Mouse (Mus musculus): ENCODE results near the gene Adamtsl4. TPM values are rescaled to one million over a fixed set of nuclear protein-coding genes. Genes with fewer than 3 reads are reported as not detected.
A peak's percentile ranks its signal among the peaks of the same experiment; 100 is the strongest.

Adamtsl4 gene
- total RNA-seq, 2 experiments from 2014 or later = 13.3 to 13.4 TPM

- no peak for DNase-seq
These were observed 52.1 kb downstream of the Adamtsl4 start for GRCm38 (mm10) chr3:95635636-95636035.

DNA sequence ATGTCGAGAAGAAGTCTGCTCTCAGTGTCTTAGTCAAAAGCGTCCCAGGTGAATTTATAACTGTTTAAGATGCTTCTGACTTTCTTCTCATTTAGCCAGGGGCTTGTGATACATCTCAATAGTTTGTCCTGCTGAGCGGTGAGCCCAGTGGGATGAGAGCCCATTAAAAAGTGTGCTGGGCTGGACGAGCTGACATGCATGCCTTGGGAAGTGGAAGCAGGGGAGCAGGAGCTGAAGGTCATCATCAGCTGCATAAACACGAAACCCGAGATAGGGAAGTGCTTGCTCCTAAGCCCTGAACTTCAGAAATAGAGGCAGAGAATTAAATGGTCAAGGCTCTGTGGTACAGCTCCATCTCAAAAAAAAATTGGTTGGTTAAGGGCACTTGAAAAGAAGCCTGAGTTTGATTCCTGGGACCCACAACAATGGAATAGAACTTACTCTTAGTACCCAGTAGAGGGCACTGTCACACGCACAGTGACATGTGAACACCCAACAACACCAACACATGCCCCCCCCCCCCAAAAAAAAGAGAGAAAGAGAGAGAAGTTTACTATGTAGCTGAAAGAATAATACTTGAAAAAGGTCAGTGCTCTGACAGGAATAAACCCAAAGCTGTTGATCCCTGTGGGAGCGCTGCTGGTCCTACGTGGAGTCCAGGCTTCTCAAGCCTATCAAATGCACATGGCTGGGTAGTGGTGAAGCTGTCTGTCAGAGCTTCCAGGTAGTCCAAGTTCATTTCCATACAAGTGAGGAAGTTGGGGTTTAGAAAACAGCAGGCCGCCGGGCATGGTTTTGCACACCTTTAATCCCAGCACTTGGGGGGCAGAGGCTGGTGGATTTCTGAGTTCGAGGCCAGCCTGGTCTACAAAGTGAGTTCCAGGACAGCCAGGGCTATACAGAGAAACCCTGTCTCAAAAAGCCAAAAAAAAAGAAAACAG, 54.8 kb downstream of the Adamtsl4 start:
- DNase-seq = no peak

DNA sequence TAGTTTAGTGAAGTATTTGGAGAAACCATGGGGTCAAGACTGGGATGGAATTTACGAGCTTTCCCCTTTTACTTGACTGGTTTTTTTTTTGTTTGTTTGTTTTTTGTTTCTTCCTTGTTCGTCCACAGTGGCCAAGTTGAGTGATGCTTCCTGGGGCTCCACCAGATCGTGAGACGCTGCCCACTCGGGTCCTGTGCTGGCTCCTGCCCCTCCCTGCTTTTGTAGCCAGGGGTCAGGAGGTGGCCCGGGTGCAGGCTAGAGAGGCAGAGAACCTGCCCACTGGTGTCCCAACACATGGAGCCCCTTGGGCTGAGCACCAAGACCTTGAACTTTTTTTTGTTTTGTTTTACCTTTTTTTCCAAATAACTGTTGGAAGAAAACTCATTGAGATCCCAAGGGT, 56.4 kb downstream of the Adamtsl4 start:
- DNase-seq = no peak

GRCm38 (mm10) chr3:95630856-95631255, 56.9 kb downstream of the Adamtsl4 start:
- DNase-seq = no peak

DNA sequence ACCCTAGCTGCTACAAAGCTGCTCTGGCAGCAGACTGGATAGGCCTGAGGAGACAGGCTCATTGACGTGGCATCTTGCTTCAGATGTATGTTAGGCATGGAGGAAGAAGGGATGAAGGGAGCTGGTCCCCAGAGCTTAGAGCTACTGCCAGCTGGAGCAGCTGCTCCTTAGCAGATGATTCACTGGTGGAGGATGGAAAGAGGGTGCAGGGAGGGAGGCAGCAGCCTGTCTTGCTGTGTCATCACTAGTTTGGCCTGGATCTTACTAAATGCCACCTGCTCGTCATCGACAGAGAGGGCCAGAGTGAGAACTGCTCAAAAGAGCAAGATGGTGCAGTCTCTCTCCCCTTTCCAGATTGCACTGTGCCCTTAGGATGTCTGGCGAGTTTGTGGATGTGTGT, 58.0 kb downstream of the Adamtsl4 start:
- DNase-seq = peak; percentile 35

DNA sequence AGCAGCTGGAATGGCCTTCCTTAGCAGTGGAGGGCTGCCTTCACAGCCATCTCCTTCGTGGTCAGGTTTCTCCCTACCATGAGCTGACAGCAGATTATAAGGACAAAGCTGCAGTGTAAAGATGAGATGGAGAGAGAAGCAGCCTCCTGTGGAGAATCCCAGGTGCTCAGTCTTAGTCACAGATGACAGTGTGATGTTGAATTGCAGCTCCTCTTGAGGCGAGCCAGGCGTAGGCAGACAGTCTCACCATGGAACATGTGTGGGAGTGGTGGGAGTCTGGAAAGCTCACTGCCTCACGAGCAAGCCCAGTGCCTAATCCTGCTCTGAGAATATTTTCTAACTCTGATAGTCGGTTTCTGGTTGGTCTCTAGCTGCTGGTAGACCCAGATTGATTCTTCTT, 60.0 kb downstream of the Adamtsl4 start:
- no peak for DNase-seq

Small RNA genes lying within 50 kb of the gene (microRNA-seq; reads per million reads assigned to microRNA genes)
- gene Mir7014 = not detected

Other genes with a start within 250 kb of the Adamtsl4 start
- 10 to 100 TPM; 15.1 to 58.9 TPM for gene Ctsk, start 188.7 kb downstream of the Adamtsl4 start, total RNA-seq (2021)
- 10 to 100 TPM; 18.8 to 23.5 TPM for gene Ctss, start 161.1 kb downstream of the Adamtsl4 start, total RNA-seq (2021)
- gene Hormad1, start 128.2 kb downstream of the Adamtsl4 start, total RNA-seq (2021) = not detected
- 10 to 100 TPM; 31.9 to 35.4 TPM for gene Golph3l, start 99.0 kb downstream of the Adamtsl4 start, total RNA-seq (2021)
- 10 to 100 TPM; 67.8 to 68.1 TPM for gene Ensa, start 62.9 kb downstream of the Adamtsl4 start, total RNA-seq (2021)
- gene Mcl1, start 29.1 kb downstream of the Adamtsl4 start, total RNA-seq (2021) = 100 to 1,000 TPM; 116 to 144 TPM
- 100 to 1,000 TPM; 139 to 162 TPM for gene Ecm1, start 51.7 kb upstream of the Adamtsl4 start, total RNA-seq (2021)
- 10 to 100 TPM; 40.8 to 51.6 TPM for gene Tars2, start 72.3 kb upstream of the Adamtsl4 start, total RNA-seq (2021)
- 10 to 100 TPM; 43.9 to 50.6 TPM for gene Rprd2, start 130.9 kb upstream of the Adamtsl4 start, total RNA-seq (2021)
- 10 to 100 TPM; 25.1 to 26.7 TPM for gene Prpf3, start 168.0 kb upstream of the Adamtsl4 start, total RNA-seq (2021)
- gene Mrps21, start 183.6 kb upstream of the Adamtsl4 start, total RNA-seq (2021) = 100 to 1,000 TPM; 270 to 288 TPM
- gene Ciart, start 194.3 kb upstream of the Adamtsl4 start, total RNA-seq (2021) = 1 to 10 TPM; 1.9 to 4.9 TPM
- 10 to 100 TPM; 27.7 to 38.8 TPM for gene BC028528, start 204.1 kb upstream of the Adamtsl4 start, total RNA-seq (2021)
- 100 to 1,000 TPM; 167 to 171 TPM for gene Aph1a, start 206.1 kb upstream of the Adamtsl4 start, total RNA-seq (2021)
- gene Car14, start 216.8 kb upstream of the Adamtsl4 start, total RNA-seq (2021) = 10 to 100 TPM; 13.6 to 18.5 TPM
- gene Anp32e, start 241.3 kb upstream of the Adamtsl4 start, total RNA-seq (2021) = 100 to 1,000 TPM in 1 of 2 experiments, 10 to 100 TPM in 1; 89.8 to 110 TPM

All from adrenal gland, postnatal 10 days (tissue).